Mouse (Mus musculus): ENCODE measurements at regions not wholly inside any gene's neighbourhood (a gene's known extent, or its start where the extent isn't known, plus 50 kb on each side); places are given as distances from the start of the nearest gene placed in this dataset.

- TF ChIP-seq POLR2A (IDR thresholded peaks at IDR 0.05; ENCODE audit: low read depth, low read length) (no peak), CTCF (conservative IDR thresholded peaks at IDR 0.05; ENCODE audit: insufficient read depth, insufficient read length, low read depth, low read length) (no peak)
Observed at GRCm38 (mm10) chr5:133145996-133146395, 602.9 kb upstream of the Auts2 start.
